Comparison of ENCODE assay signal across 24 mouse cellular contexts in genomic region chr7:27328161-27328560, GRCm38 (mm10). TPM values are rescaled to one million over a fixed set of nuclear protein-coding genes. Genes with fewer than 3 reads are reported as not detected.
DNase-seq lines count a peak whose midpoint lies in the region; TF ChIP-seq lines count a peak whose summit lies in the region.
"Had no signal": no experiment of that assay in that cellular context is flagged by ENCODE, and none has a peak within 500 bp of the region (broad histone marks: within the 10 kb centered on the region; RNA-seq: fewer than 3 reads in every experiment).

No protein-coding gene starts in this region.

- H3K4me1 ChIP-seq in heart, adult 2 months (ENCODE audit: control insufficient read depth, insufficient read depth, low read length) = peaks cover 19% of the 10 kb centered on the region
- peaks cover 57% of the 10 kb centered on the region for H3K4me1 ChIP-seq in hindbrain, embryonic 10.5 days (replicated peaks)

- H3K36me3 ChIP-seq in heart, adult 2 months (ENCODE audit: control insufficient read depth, insufficient read depth, low read length) = peaks cover 7% of the 10 kb centered on the region
- H3K36me3 ChIP-seq in hindbrain, embryonic 10.5 days = no peaks in the 10 kb centered on the region
- H3K36me3 ChIP-seq: forebrain, embryonic 15.5 days; G1E; hindbrain, embryonic 15.5 days had no signal

- DNase-seq in cerebellum, adult 9-10 months = peak; percentile 37
- no peak for DNase-seq in cerebellum, postnatal 36 days
- peak; percentile 31 to 43 for DNase-seq in heart, adult 2 months
- no peak for DNase-seq in heart, postnatal 36 days
- DNase-seq in R1 (ENCODE audit: low read depth, low spot score) = peak; percentile 87
- no peak for DNase-seq in thymus, postnatal 14 days
- no peak for DNase-seq in hindbrain, embryonic 10.5 days (ENCODE audit: low spot score)
- DNase-seq: adrenal gland, adult 2 months; adrenal gland, postnatal 25 days; B cell, adult 2 months; cerebellum, adult 8-10 months; embryo, embryonic 11 days had no signal

- 60% methylated on average over 11 of the region's 11 CpGs for WGBS in heart, adult 2 months
- WGBS in hindbrain, embryonic 10.5 days = 84% methylated on average over 11 of the region's 11 CpGs

- H3K9me3 ChIP-seq in hindbrain, embryonic 10.5 days = no peaks in the 10 kb centered on the region
- H3K9me3 ChIP-seq: embryonic facial prominence, embryonic 15.5 days; forebrain, embryonic 10.5 days; forebrain, embryonic 15.5 days; G1E; heart, embryonic 13.5 days; hindbrain, embryonic 15.5 days had no signal

- peak overlapping the region; percentile 44 for H3K27ac ChIP-seq in heart, adult 2 months
- no peak overlapping the region for H3K27ac ChIP-seq in hindbrain, embryonic 10.5 days
- H3K27ac ChIP-seq: embryonic facial prominence, embryonic 15.5 days; forebrain, embryonic 10.5 days; forebrain, embryonic 15.5 days; heart, embryonic 13.5 days; hindbrain, embryonic 15.5 days had no signal

- H3K4me3 ChIP-seq in heart, adult 2 months = no peak overlapping the region
- no peak overlapping the region for H3K4me3 ChIP-seq in hindbrain, embryonic 10.5 days
- H3K4me3 ChIP-seq: erythroblast, embryonic 14.5 days; forebrain, embryonic 10.5 days; forebrain, embryonic 15.5 days; heart, embryonic 13.5 days; hindbrain, embryonic 15.5 days had no signal

- TF ChIP-seq POLR2A in heart, adult 2 months (IDR thresholded peaks at IDR 0.05; ENCODE audit: insufficient read depth, low read depth, low read length) = no peak

- intact Hi-C loops in heart, adult 2 months (cut with DNase I) = loop anchor here (5.0 kb wide), 1 partner anchor 166 kb away; no protein-coding TSS in a partner anchor
- intact Hi-C loops in heart, postnatal 36 days (cut with DNase I) = no loop called here

- no peak for TF ChIP-seq EP300 in heart, adult 2 months (IDR thresholded peaks at IDR 0.05; ENCODE audit: insufficient read depth, low read depth, low read length)

- 0 out of 2 replicates have a peak, but pooled peaks cover 2% of the 10 kb centered on the region for H3K27me3 ChIP-seq in heart, adult 2 months (ENCODE audit: control insufficient read depth, insufficient read depth, low read length)
- H3K27me3 ChIP-seq in hindbrain, embryonic 10.5 days (ENCODE audit: insufficient read depth, poor library complexity, severe bottlenecking) = peaks cover 100% of the 10 kb centered on the region

- H3K9ac ChIP-seq in heart, adult 2 months (ENCODE audit: low read depth, low read length) = no peak overlapping the region
- H3K9ac ChIP-seq: embryonic facial prominence, embryonic 15.5 days; forebrain, embryonic 15.5 days; heart, embryonic 13.5 days; hindbrain, embryonic 15.5 days had no signal

- H3K79me2 ChIP-seq in heart, adult 2 months (replicated peaks; ENCODE audit: control insufficient read depth, insufficient read depth, low read length) = no peaks in the 10 kb centered on the region

- TF ChIP-seq CTCF in heart, adult 2 months (IDR thresholded peaks at IDR 0.05) = no peak

RNA-seq across cellular contexts. Expression of gene Ltbp4, which starts 9.3 kb away (rescaled TPM):
- total RNA-seq in heart, adult 2 months (2021) = 100 to 1,000 TPM; 187 to 221 TPM
- polyA plus RNA-seq in heart, adult 2 months (2012; rRNA removed) = 349 and 374 TPM in 2 replicates
- 100 to 1,000 TPM; 207 to 236 TPM for total RNA-seq in heart, postnatal 36 days (2021)
- 5.8 and 7.5 TPM in 2 replicates for polyA plus RNA-seq in hindbrain, embryonic 10.5 days (2016; fragmentation: Nextera tagmentation; extraction: Ambion mirVana)
- total RNA-seq: hematopoietic stem cell, adult 5-6 weeks had no signal

RNA-seq across cellular contexts. Expression of gene Shkbp1, which starts 27.7 kb away (rescaled TPM):
- 1 to 10 TPM; 4.6 to 7.1 TPM for total RNA-seq in heart, adult 2 months (2021)
- 17.3 and 20.2 TPM in 2 replicates for polyA plus RNA-seq in heart, adult 2 months (2012; rRNA removed)
- total RNA-seq in heart, postnatal 36 days (2021) = 1 to 10 TPM; 6.5 to 7.5 TPM
- 76.3 and 87.4 TPM in 2 replicates for polyA plus RNA-seq in hindbrain, embryonic 10.5 days (2016; fragmentation: Nextera tagmentation; extraction: Ambion mirVana)

RNA-seq across cellular contexts. Expression of gene Gm20479, which starts 29.1 kb away (rescaled TPM):
- total RNA-seq in heart, adult 2 months (2021) = under 1 TPM in 1 of 2 experiments, not detected in 1; 0.52 TPM
- polyA plus RNA-seq in heart, adult 2 months (2012; rRNA removed) = not detected in 2 replicates
- total RNA-seq in heart, postnatal 36 days (2021) = not detected
- polyA plus RNA-seq in hindbrain, embryonic 10.5 days (2016; fragmentation: Nextera tagmentation; extraction: Ambion mirVana) = 0.50 TPM in 1 of 2 replicates, not detected in the other
- total RNA-seq: G1E; hematopoietic stem cell, adult 5-6 weeks had no signal
- polyA plus RNA-seq: CD4-positive, CD25-positive, alpha-beta regulatory T cell, adult 4 months; embryonic facial prominence, embryonic 11.5 days; erythroblast, embryonic 14.5 days; gonadal fat pad, adult 2 months; hindbrain, embryonic 15.5 days; intestine, embryonic 16.5 days had no signal

Comparison
In these comparisons a context has a peak if more than half of its experiments do, and no peak if none do; other contexts are left out.
1. DNase-seq: peak in cerebellum, adult 9-10 months (single experiment), heart, adult 2 months (2 of 2) and R1 (single experiment); none in cerebellum, postnatal 36 days (0 of 2), heart, postnatal 36 days (0 of 2), thymus, postnatal 14 days (single experiment) and hindbrain, embryonic 10.5 days (single experiment).